Mouse (Mus musculus): ENCODE measurements around the gene Ogfr. TPM values are rescaled to one million over a fixed set of nuclear protein-coding genes. Genes with fewer than 3 reads are reported as not detected.

Gene Ogfr
- 52.1 and 54.5 TPM in 2 replicates for polyA plus RNA-seq (2015; fragmentation: Nextera tagmentation; extraction: Ambion mirVana)

GRCm38 (mm10) chr2:180589123-180589831 lies at the start of gene Ogfr:
Ogfr (plus strand) TSS chr2:180589245.
- WGBS, result under 1% methylated on average over 66 of the region's 67 CpGs
- Histone ChIP-seq H3K36me3 (ENCODE audit: insufficient read depth, low read length) (peaks cover 38% of the 10 kb centered on the region), H3K9ac (ENCODE audit: low read depth, low read length) (peak within 1 kb of the TSS; percentile 81), H3K4me3 (replicated peaks; ENCODE audit: low read depth, low read length) (peak within 1 kb of the TSS; percentile 68), H3K9me3 (replicated peaks; ENCODE audit: low read length) (no peaks in the 10 kb centered on the region), H3K4me1 (replicated peaks; ENCODE audit: insufficient read depth, low read length) (0 out of 2 replicates have a peak, but pooled peaks cover 5% of the 10 kb centered on the region), H3K4me2 (ENCODE audit: low read length) (peak within 1 kb of the TSS; percentile 68), H3K27me3 (ENCODE audit: insufficient read depth, low read length) (no peaks in the 10 kb centered on the region), H3K27ac (peak within 1 kb of the TSS; percentile 89)
- peak; percentile 93 for DNase-seq (ENCODE audit: low spot score)
- peak; percentile 49 for TF ChIP-seq CTCF (IDR thresholded peaks at IDR 0.05; ENCODE audit: low read depth)
- ATAC-seq (replicated peaks; ENCODE audit: low FRiP score, low read depth), result peak; percentile 90

GRCm38 (mm10) chr2:180543675-180544074 lies 45.4 kb upstream of the Ogfr start:
- Histone ChIP-seq H3K36me3 (ENCODE audit: insufficient read depth, low read length) (no peaks in the 10 kb centered on the region), H3K9me3 (replicated peaks; ENCODE audit: low read length) (no peaks in the 10 kb centered on the region), H3K27me3 (ENCODE audit: insufficient read depth, low read length) (no peaks in the 10 kb centered on the region), H3K4me2 (ENCODE audit: low read length) (no peak overlapping the region), H3K4me3 (replicated peaks; ENCODE audit: low read depth, low read length) (no peak overlapping the region), H3K9ac (ENCODE audit: low read depth, low read length) (no peak overlapping the region), H3K27ac (no peak overlapping the region), H3K4me1 (replicated peaks; ENCODE audit: insufficient read depth, low read length) (no peaks in the 10 kb centered on the region)
- TF ChIP-seq CTCF (IDR thresholded peaks at IDR 0.05; ENCODE audit: low read depth), result no peak
- WGBS, result 90% methylated on average over 2 of the region's 2 CpGs
- no peak for ATAC-seq (replicated peaks; ENCODE audit: low FRiP score, low read depth)
- no peak for DNase-seq (ENCODE audit: low spot score)

- 83% methylated on average over 18 of the region's 18 CpGs for WGBS
- Histone ChIP-seq H3K36me3 (ENCODE audit: insufficient read depth, low read length) (no peaks in the 10 kb centered on the region), H3K27me3 (ENCODE audit: insufficient read depth, low read length) (no peaks in the 10 kb centered on the region), H3K9ac (ENCODE audit: low read depth, low read length) (no peak overlapping the region), H3K27ac (no peak overlapping the region), H3K4me1 (replicated peaks; ENCODE audit: insufficient read depth, low read length) (no peaks in the 10 kb centered on the region), H3K9me3 (replicated peaks; ENCODE audit: low read length) (no peaks in the 10 kb centered on the region), H3K4me2 (ENCODE audit: low read length) (no peak overlapping the region), H3K4me3 (replicated peaks; ENCODE audit: low read depth, low read length) (no peak overlapping the region)
- ATAC-seq (replicated peaks; ENCODE audit: low FRiP score, low read depth), result no peak
- no peak for TF ChIP-seq CTCF (IDR thresholded peaks at IDR 0.05; ENCODE audit: low read depth)
- no peak for DNase-seq (ENCODE audit: low spot score)
These were observed 44.0 kb upstream of the Ogfr start for GRCm38 (mm10) chr2:180545046-180545445.

GRCm38 (mm10) chr2:180547384-180548106 lies 41.5 kb upstream of the Ogfr start:
- Histone ChIP-seq H3K27me3 (ENCODE audit: insufficient read depth, low read length) (no peaks in the 10 kb centered on the region), H3K9ac (ENCODE audit: low read depth, low read length) (no peak overlapping the region), H3K4me3 (replicated peaks; ENCODE audit: low read depth, low read length) (no peak overlapping the region), H3K9me3 (replicated peaks; ENCODE audit: low read length) (no peaks in the 10 kb centered on the region), H3K4me2 (ENCODE audit: low read length) (peak overlapping the region; percentile 10; the same call in 1 of the 2 replicates), H3K27ac (no peak overlapping the region), H3K4me1 (replicated peaks; ENCODE audit: insufficient read depth, low read length) (no peaks in the 10 kb centered on the region), H3K36me3 (ENCODE audit: insufficient read depth, low read length) (no peaks in the 10 kb centered on the region)
- 34% methylated on average over 8 of the region's 8 CpGs for WGBS
- DNase-seq (ENCODE audit: low spot score) (no peak), ATAC-seq (replicated peaks; ENCODE audit: low FRiP score, low read depth) (no peak)
- TF ChIP-seq CTCF (IDR thresholded peaks at IDR 0.05; ENCODE audit: low read depth), result no peak

DNA sequence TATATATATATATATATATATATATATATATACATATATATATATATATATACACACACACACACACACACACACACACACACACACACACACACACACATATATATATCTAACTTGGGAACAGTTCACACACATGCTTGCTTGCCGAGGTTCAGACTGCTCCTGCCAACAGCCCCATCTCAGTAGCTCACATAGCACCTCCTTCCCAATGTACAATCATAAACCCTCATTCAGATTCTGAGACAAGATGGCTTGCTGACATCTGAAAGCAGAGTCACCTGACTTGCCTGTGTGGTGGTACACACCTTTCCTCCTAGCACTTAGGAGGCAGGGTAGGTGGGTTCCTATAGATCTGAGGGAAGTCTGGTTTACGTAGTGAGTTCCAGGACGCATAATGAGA lies 36.7 kb upstream of the Ogfr start:
- TF ChIP-seq CTCF (IDR thresholded peaks at IDR 0.05; ENCODE audit: low read depth), result no peak
- Histone ChIP-seq H3K9ac (ENCODE audit: low read depth, low read length) (no peak overlapping the region), H3K4me1 (replicated peaks; ENCODE audit: insufficient read depth, low read length) (no peaks in the 10 kb centered on the region), H3K9me3 (replicated peaks; ENCODE audit: low read length) (no peaks in the 10 kb centered on the region), H3K4me3 (replicated peaks; ENCODE audit: low read depth, low read length) (no peak overlapping the region), H3K4me2 (ENCODE audit: low read length) (no peak overlapping the region), H3K27ac (no peak overlapping the region), H3K36me3 (ENCODE audit: insufficient read depth, low read length) (no peaks in the 10 kb centered on the region), H3K27me3 (ENCODE audit: insufficient read depth, low read length) (no peaks in the 10 kb centered on the region)
- no peak for DNase-seq (ENCODE audit: low spot score)
- ATAC-seq (replicated peaks; ENCODE audit: low FRiP score, low read depth), result no peak
- WGBS, result 79% methylated on average over 3 of the region's 3 CpGs

GRCm38 (mm10) chr2:180555219-180555618 lies 33.8 kb upstream of the Ogfr start:
- DNase-seq (ENCODE audit: low spot score) (no peak), ATAC-seq (replicated peaks; ENCODE audit: low FRiP score, low read depth) (no peak)
- Histone ChIP-seq H3K9me3 (replicated peaks; ENCODE audit: low read length) (no peaks in the 10 kb centered on the region), H3K4me1 (replicated peaks; ENCODE audit: insufficient read depth, low read length) (no peaks in the 10 kb centered on the region), H3K27me3 (ENCODE audit: insufficient read depth, low read length) (no peaks in the 10 kb centered on the region), H3K4me2 (ENCODE audit: low read length) (no peak overlapping the region), H3K9ac (ENCODE audit: low read depth, low read length) (no peak overlapping the region), H3K27ac (no peak overlapping the region), H3K36me3 (ENCODE audit: insufficient read depth, low read length) (no peaks in the 10 kb centered on the region), H3K4me3 (replicated peaks; ENCODE audit: low read depth, low read length) (no peak overlapping the region)
- 55% methylated on average over 3 of the region's 3 CpGs for WGBS
- TF ChIP-seq CTCF (IDR thresholded peaks at IDR 0.05; ENCODE audit: low read depth), result peak; percentile 44; the same call in 1 of the 2 replicates
